Mouse (Mus musculus) heart, embryonic 15.5 days (tissue): ENCODE results near the gene Mef2d. TPM values are rescaled to one million over a fixed set of nuclear protein-coding genes. Genes with fewer than 3 reads are reported as not detected.

Experiments used
- ATAC-seq: fragments of 200-750 bp; cut with Nextera tagmentation; replicated peaks from 2 replicates; pipeline ENCODE4 v1.8.0; 2017; ENCODE audit warnings: low read depth, moderate TSS enrichment; ENCODE audit not compliant: insufficient number of reproducible peaks, insufficient read depth, low FRiP score
- H3K27ac ChIP-seq: fragments of 300-500 bp; sonication (generic); 2 replicates; pipeline ENCODE4 v1.5.1; 2015; ENCODE audit warnings: mild to moderate bottlenecking, inconsistent platforms
- H3K27me3 ChIP-seq: fragments of 300-500 bp; sonication (generic); 2 replicates; pipeline ENCODE4 v1.6.1; 2015; ENCODE audit warnings: inconsistent platforms
- H3K36me3 ChIP-seq: fragments of 300-500 bp; sonication (generic); 2 replicates; pipeline ENCODE4 v1.6.1; 2015; ENCODE audit warnings: mild to moderate bottlenecking, inconsistent platforms
- H3K4me1 ChIP-seq: fragments of 300-500 bp; sonication (generic); replicated peaks from 2 replicates; pipeline ENCODE4 v1.6.1; 2015; ENCODE audit warnings: inconsistent platforms
- H3K4me2 ChIP-seq: fragments of 300-500 bp; sonication (generic); 2 replicates; pipeline ENCODE4 v1.6.1; 2015; ENCODE audit warnings: inconsistent platforms, mild to moderate bottlenecking, moderate library complexity
- H3K4me3 ChIP-seq: fragments of 300-500 bp; sonication (generic); 2 replicates; pipeline ENCODE4 v1.5.1; 2015; ENCODE audit warnings: mild to moderate bottlenecking, inconsistent platforms
- H3K9ac ChIP-seq: fragments of 300-500 bp; sonication (generic); 2 replicates; pipeline ENCODE4 v1.6.1; 2015; ENCODE audit warnings: mild to moderate bottlenecking, inconsistent platforms
- H3K9me3 ChIP-seq: fragments of 300-500 bp; sonication (generic); replicated peaks from 2 replicates; pipeline ENCODE4 v1.6.1; 2016; ENCODE audit warnings: inconsistent platforms
- WGBS: fragments of 180-500 bp; shearing (Covaris S2); methylation state at CpG from one replicate; pipeline ENCODE4 v1.1.7; 2015; ENCODE audit warnings: mixed read lengths; 5-methylcytosine and 5-hydroxymethylcytosine counted together
- polyA plus RNA-seq: library from polyadenylated mRNA; unstranded; fragments of >200 nt; fragmentation: Nextera tagmentation; extraction: Ambion mirVana; gene quantifications from 2 replicates; pipeline ENCODE4 v1.2.1, GENCODE M21; 2015

The Mef2d gene
- polyA plus RNA-seq, 1 experiment from 2014 or later = 35.4 TPM

DNA sequence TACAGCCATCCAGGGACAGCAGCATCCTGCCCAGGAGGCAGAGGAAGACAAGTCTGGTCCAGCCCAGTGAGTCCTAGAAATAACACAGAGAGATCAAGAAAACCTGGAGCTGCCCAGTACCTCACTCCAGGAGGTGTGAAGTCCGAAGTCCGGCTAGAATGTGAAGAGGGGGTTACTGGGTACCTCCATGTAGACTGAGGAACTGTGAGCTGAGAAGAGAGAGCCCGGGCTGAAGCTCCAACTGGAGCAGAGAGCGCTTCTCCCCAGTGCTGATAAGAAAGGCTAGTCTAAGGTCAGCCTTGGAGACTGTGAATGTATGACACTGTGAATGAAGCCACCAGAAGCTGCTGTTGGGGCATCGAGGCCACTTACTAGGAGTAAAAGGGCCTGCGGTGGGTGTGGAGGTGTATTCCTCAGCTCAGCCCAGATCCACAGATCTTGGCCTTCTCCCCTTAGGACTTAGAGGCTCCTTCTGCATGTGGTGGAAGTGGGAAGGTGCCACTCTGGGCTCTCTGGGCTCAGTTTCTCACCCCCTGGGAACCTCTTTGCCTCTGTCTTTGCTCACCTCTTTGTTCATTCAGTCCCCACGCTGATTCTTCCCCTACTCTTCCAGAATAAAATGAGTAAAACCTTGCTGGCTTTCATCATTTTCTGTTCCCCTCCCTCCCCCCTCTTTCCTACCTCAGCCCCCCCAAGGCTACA is 62.0 kb downstream of the Mef2d start:
- ATAC-seq = no peak
- H3K36me3 ChIP-seq = no peaks in the 10 kb centered on the region
- 5% methylated on average over 7 of the region's 7 CpGs for WGBS
- H3K4me2 ChIP-seq = no peak overlapping the region
- no peak overlapping the region for H3K27ac ChIP-seq
- no peaks in the 10 kb centered on the region for H3K9me3 ChIP-seq
- no peak overlapping the region for H3K4me3 ChIP-seq
- H3K9ac ChIP-seq = no peak overlapping the region
- peaks cover 11% of the 10 kb centered on the region for H3K4me1 ChIP-seq
- peaks cover 100% of the 10 kb centered on the region for H3K27me3 ChIP-seq

- Histone ChIP-seq H3K27ac (no peak overlapping the region), H3K9ac (no peak overlapping the region), H3K36me3 (no peaks in the 10 kb centered on the region), H3K9me3 (no peaks in the 10 kb centered on the region), H3K4me2 (no peak overlapping the region), H3K4me1 (peaks cover 11% of the 10 kb centered on the region), H3K4me3 (no peak overlapping the region), H3K27me3 (peaks cover 100% of the 10 kb centered on the region)
- 28% methylated on average over 1 of the region's 1 CpGs for WGBS
- ATAC-seq = no peak
Observed at GRCm38 (mm10) chr3:88204751-88205150, 62.6 kb downstream of the Mef2d start.

DNA sequence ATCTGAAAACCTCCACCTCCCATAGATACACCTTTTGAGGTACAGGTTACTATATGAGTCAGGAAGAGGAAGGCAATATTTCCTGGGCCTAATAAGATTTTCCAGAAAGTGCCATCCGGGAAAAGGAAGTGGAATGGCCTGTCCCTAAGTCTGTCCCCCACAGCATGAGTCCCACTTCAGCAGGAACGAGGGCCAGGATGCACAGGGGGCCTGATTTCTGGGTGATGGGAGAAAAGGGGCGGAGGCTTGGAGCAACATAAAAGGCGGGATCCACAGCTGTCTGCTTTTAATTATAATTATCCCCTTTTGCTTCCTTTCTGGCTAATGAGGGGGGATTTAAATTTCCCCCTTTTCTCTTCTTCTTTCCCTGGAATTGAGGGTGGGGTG is 63.0 kb downstream of the Mef2d start:
- WGBS = 12% methylated on average over 4 of the region's 4 CpGs

GRCm38 (mm10) chr3:88205563-88206491 is 63.7 kb downstream of the Mef2d start:
- Histone ChIP-seq H3K27ac (no peak overlapping the region), H3K27me3 (peaks cover 100% of the 10 kb centered on the region), H3K9me3 (no peaks in the 10 kb centered on the region), H3K4me3 (no peak overlapping the region), H3K9ac (no peak overlapping the region), H3K4me2 (no peak overlapping the region), H3K4me1 (peaks cover 3% of the 10 kb centered on the region), H3K36me3 (no peaks in the 10 kb centered on the region)
- no peak for ATAC-seq
- WGBS = 7% methylated on average over 8 of the region's 8 CpGs

More for the DNA sequence above, 63.0 kb downstream of the Mef2d start:
- no peak for ATAC-seq
- Histone ChIP-seq H3K9me3 (no peaks in the 10 kb centered on the region), H3K36me3 (no peaks in the 10 kb centered on the region), H3K4me3 (no peak overlapping the region), H3K27ac (no peak overlapping the region), H3K4me1 (peaks cover 10% of the 10 kb centered on the region), H3K4me2 (no peak overlapping the region), H3K27me3 (peaks cover 100% of the 10 kb centered on the region), H3K9ac (no peak overlapping the region)

DNA sequence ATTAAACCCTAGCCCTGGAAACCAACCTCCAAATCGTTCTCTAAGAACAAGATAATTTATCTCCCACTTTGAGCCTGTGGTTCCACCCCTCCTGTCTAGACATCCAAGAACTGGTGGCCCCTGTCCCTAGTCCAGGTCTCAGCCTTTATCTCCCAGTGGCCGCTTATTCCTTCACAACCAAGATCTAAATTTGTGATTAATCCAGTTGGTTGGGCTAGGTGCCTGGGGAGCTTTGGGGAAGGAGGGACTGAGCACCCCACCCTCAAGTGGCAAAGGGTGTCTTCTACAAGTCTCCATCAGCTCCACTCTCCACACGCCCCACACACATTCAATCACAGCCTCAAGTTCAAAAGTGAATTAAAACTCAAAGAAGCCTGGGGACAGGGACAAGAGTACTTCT is 64.3 kb downstream of the Mef2d start:
- no peak overlapping the region for H3K9ac ChIP-seq
- H3K27me3 ChIP-seq = peaks cover 100% of the 10 kb centered on the region
- H3K27ac ChIP-seq = no peak overlapping the region
- 7% methylated on average over 3 of the region's 3 CpGs for WGBS
- no peak overlapping the region for H3K4me2 ChIP-seq
- no peaks in the 10 kb centered on the region for H3K36me3 ChIP-seq
- no peaks in the 10 kb centered on the region for H3K4me1 ChIP-seq
- ATAC-seq = no peak
- H3K4me3 ChIP-seq = no peak overlapping the region
- H3K9me3 ChIP-seq = no peaks in the 10 kb centered on the region

DNA sequence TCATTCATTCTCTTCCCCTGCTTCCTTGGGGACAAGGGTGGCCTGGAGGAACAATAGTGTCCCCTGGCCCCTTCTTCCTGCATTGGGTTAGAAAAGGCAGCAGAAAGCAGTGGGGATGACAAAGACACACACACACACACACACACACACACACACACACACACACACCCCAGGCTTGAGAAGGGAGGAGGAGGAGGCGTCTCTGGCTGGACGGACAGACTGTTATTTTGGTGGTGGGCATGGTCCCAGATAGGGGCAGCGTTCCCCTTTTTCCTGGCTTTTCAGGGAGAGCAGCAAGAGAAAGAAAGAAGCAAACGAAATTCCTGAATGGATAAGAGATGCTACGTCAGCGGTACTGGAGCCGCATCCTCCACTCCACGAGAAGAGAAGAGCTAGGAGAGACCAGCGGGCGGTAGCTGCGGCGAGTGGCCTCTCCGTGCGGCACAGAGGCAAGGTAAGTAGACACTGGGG is 64.8 kb downstream of the Mef2d start:
- Histone ChIP-seq H3K4me1 (no peaks in the 10 kb centered on the region), H3K4me3 (no peak overlapping the region), H3K27ac (no peak overlapping the region), H3K4me2 (no peak overlapping the region), H3K27me3 (peaks cover 100% of the 10 kb centered on the region), H3K9me3 (no peaks in the 10 kb centered on the region), H3K9ac (no peak overlapping the region), H3K36me3 (no peaks in the 10 kb centered on the region)
- ATAC-seq = no peak
- WGBS = 1% methylated on average over 14 of the region's 14 CpGs

DNA sequence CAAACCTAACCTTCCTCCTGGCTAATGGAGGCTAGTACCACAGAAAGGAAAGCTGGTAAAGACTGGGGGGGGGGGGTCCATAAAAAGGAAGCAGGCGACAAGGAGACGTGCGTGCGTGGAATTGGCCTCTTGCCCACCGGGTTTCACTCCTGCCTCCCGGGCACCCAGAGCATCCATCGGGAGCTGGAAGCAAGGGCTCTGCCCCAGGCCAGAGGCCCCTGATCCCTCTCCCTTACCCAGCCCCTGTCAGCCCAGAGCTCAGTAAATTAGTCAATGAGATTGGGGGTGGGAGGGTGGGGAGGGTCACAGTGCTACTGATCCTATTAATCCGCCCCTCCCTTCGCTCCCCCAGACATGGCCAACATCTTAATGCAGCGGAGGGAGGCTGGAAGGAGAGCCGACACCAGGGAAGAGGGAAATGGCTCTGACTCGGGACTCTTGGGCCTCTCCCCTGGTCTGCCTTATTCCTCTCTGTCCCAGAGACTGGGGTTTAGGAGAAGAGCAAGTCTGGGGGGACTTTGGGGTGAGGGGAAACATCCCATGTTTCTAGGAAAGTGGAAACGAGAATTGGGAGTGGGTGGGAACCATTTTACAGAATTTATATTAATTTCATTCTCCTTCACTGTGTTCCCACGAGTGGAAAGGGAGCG is 65.4 kb downstream of the Mef2d start:
- Histone ChIP-seq H3K9me3 (no peaks in the 10 kb centered on the region), H3K4me2 (no peak overlapping the region), H3K4me1 (no peaks in the 10 kb centered on the region), H3K27ac (no peak overlapping the region), H3K27me3 (peaks cover 100% of the 10 kb centered on the region), H3K4me3 (no peak overlapping the region), H3K36me3 (no peaks in the 10 kb centered on the region), H3K9ac (no peak overlapping the region)
- no peak for ATAC-seq
- 4% methylated on average over 15 of the region's 15 CpGs for WGBS

GRCm38 (mm10) chr3:88208226-88208720 is 66.1 kb downstream of the Mef2d start:
- Histone ChIP-seq H3K9ac (no peak overlapping the region), H3K27ac (no peak overlapping the region), H3K27me3 (peaks cover 100% of the 10 kb centered on the region), H3K4me2 (no peak overlapping the region), H3K4me1 (no peaks in the 10 kb centered on the region), H3K9me3 (no peaks in the 10 kb centered on the region), H3K4me3 (no peak overlapping the region), H3K36me3 (no peaks in the 10 kb centered on the region)
- 13% methylated on average over 3 of the region's 3 CpGs for WGBS
- ATAC-seq = no peak

- no peak overlapping the region for H3K9ac ChIP-seq
- peaks cover 100% of the 10 kb centered on the region for H3K27me3 ChIP-seq
- peaks cover 1% of the 10 kb centered on the region for H3K4me1 ChIP-seq
- H3K4me2 ChIP-seq = no peak overlapping the region
- WGBS = 1% methylated on average over 6 of the region's 6 CpGs
- no peak for ATAC-seq
- H3K4me3 ChIP-seq = no peak overlapping the region
- H3K36me3 ChIP-seq = no peaks in the 10 kb centered on the region
- no peaks in the 10 kb centered on the region for H3K9me3 ChIP-seq
- H3K27ac ChIP-seq = no peak overlapping the region
Observed at GRCm38 (mm10) chr3:88209306-88209705, 67.1 kb downstream of the Mef2d start.

DNA sequence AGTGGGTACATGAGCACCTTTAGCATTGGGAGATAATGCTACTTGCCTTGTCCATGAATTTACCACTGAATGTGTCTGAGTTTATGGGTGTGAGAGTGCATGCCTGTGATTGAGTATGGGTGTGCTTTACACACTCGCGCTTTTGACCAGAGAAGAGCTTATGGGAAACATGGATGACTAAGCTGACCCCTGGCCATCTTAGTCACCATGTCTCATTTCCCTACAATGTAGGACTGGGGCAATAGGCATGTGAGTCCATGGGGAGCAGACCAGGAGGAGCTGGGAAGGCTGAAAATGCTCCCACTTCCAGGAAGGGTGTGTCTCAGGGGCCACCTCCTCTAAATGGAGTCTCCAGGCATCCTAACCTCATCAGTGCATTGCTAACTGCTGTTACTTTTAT is 67.9 kb downstream of the Mef2d start:
- Histone ChIP-seq H3K36me3 (no peaks in the 10 kb centered on the region), H3K27ac (no peak overlapping the region), H3K27me3 (peaks cover 100% of the 10 kb centered on the region), H3K9ac (no peak overlapping the region), H3K9me3 (no peaks in the 10 kb centered on the region), H3K4me3 (no peak overlapping the region), H3K4me1 (peaks cover 9% of the 10 kb centered on the region), H3K4me2 (no peak overlapping the region)
- 17% methylated on average over 2 of the region's 2 CpGs for WGBS
- ATAC-seq = no peak

GRCm38 (mm10) chr3:88210918-88211317 is 68.7 kb downstream of the Mef2d start:
- Histone ChIP-seq H3K27ac (no peak overlapping the region), H3K4me1 (peaks cover 17% of the 10 kb centered on the region), H3K36me3 (no peaks in the 10 kb centered on the region), H3K27me3 (peaks cover 100% of the 10 kb centered on the region), H3K4me2 (no peak overlapping the region), H3K4me3 (no peak overlapping the region), H3K9me3 (no peaks in the 10 kb centered on the region), H3K9ac (no peak overlapping the region)
- ATAC-seq = no peak
- 29% methylated on average over 2 of the region's 2 CpGs for WGBS
